Mouse (Mus musculus) embryonic facial prominence, embryonic 10.5 days (tissue): ENCODE measurements around the gene Fbn1. TPM values are rescaled to one million over a fixed set of nuclear protein-coding genes. Genes with fewer than 3 reads are reported as not detected.
A peak's percentile ranks its signal among the peaks of the same experiment; 100 is the strongest.

Experiments
- DNase-seq: peaks from one replicate; pipeline ENCODE4 v3.0.0-alpha.2; 2017; ENCODE audit warnings: low spot score
- H3K27ac ChIP-seq: fragments of 300-500 bp; sonication (generic); replicated peaks from 2 replicates; pipeline ENCODE4 v1.5.1; 2016; ENCODE audit warnings: mild to moderate bottlenecking
- H3K27me3 ChIP-seq: fragments of 300-500 bp; sonication (generic); replicated peaks from 2 replicates; pipeline ENCODE4 v1.6.1; 2016; ENCODE audit warnings: low read depth, mild to moderate bottlenecking; ENCODE audit not compliant: poor library complexity, severe bottlenecking
- H3K36me3 ChIP-seq: fragments of 300-500 bp; sonication (generic); replicated peaks from 2 replicates; pipeline ENCODE4 v1.6.1; 2016; ENCODE audit warnings: mild to moderate bottlenecking, moderate library complexity
- H3K4me1 ChIP-seq: fragments of 300-500 bp; sonication (generic); 2 replicates; pipeline ENCODE4 v1.6.1; 2016
- H3K4me3 ChIP-seq: fragments of 300-500 bp; sonication (generic); 2 replicates; pipeline ENCODE4 v1.5.1; 2016; ENCODE audit warnings: mild to moderate bottlenecking, moderate library complexity
- H3K9me3 ChIP-seq: fragments of 300-500 bp; sonication (generic); 2 replicates; pipeline ENCODE4 v1.6.1; 2016; ENCODE audit warnings: mild to moderate bottlenecking
- WGBS: fragments of 180-500 bp; shearing (Covaris S2); methylation state at CpG from one replicate; pipeline ENCODE4 v1.1.7; 2016; 5-methylcytosine and 5-hydroxymethylcytosine counted together
- polyA plus RNA-seq: library from polyadenylated mRNA; unstranded; fragments of >200 nt; fragmentation: Nextera tagmentation; extraction: Ambion mirVana; gene quantifications from 2 replicates; pipeline ENCODE4 v1.2.1, GENCODE M21; 2016

Gene Fbn1
- polyA plus RNA-seq, 1 experiment from 2014 or later, result 8.1 TPM

DNA sequence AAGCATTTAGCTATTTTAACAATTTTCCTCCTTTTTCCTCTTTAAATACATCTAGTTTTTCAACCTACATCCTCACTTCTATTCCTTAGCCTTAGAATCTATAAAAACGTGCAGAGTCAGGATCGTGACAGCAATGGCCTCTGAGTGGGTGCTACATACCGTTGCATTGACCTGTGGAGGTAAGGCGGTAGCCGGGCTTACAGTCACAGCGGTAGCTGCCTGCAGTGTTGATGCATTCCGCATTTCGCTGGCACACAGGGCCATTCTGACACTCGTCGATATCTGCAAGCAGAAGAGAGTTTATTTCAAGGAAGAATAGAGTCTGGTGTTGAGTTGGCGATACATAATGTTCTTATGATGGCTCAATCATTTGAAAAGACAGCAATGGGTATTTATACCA is 172.6 kb downstream of the Fbn1 start:
- no peak for DNase-seq
- Histone ChIP-seq H3K4me3 (no peak overlapping the region), H3K9me3 (no peaks in the 10 kb centered on the region), H3K36me3 (peaks cover 70% of the 10 kb centered on the region), H3K27me3 (no peaks in the 10 kb centered on the region), H3K27ac (no peak overlapping the region), H3K4me1 (no peaks in the 10 kb centered on the region)
- 93% methylated on average over 11 of the region's 11 CpGs for WGBS

DNA sequence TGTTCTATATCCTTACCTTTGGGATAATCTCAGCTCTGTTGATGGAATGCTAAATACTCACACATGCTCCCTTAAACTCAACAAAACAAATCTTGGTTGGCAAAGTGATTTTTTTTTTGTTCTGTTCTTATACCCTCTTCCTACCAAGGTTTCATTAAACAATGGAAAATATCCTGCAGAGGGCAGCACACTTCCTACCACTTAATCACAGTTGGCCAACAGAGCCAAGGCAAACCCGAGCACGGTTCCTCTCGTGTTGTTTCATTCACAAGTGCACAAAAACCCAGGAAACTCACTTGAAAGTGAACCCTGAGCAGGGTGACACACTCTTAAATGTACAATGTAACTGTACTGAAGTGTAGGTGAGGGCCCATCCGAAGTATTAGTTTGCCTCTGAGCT is 173.6 kb downstream of the Fbn1 start:
- WGBS, result 77% methylated on average over 4 of the region's 4 CpGs
- Histone ChIP-seq H3K27ac (no peak overlapping the region), H3K36me3 (peaks cover 65% of the 10 kb centered on the region), H3K4me1 (no peaks in the 10 kb centered on the region), H3K4me3 (no peak overlapping the region), H3K9me3 (no peaks in the 10 kb centered on the region), H3K27me3 (no peaks in the 10 kb centered on the region)
- DNase-seq, result no peak

DNA sequence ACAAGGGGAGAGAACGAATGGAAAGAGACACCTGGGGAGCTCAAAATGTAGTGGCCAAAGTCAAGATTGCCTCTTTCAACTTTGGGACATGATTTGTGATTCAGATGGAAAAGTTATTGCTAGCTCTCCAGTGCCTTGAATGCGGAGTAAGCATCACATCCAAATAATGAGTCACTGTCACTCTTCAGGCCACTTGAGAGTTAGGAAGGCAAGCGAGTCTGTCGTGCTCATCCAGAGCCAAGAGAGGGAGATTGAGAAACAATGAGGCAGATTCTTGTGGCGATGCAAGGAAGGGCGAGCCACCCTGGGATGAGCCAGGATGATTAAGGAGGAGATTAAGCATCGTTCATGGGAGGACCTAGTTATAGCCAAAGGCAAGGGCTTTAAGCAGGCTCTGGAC is 176.2 kb downstream of the Fbn1 start:
- DNase-seq, result no peak
- Histone ChIP-seq H3K9me3 (no peaks in the 10 kb centered on the region), H3K4me3 (no peak overlapping the region), H3K36me3 (peaks cover 57% of the 10 kb centered on the region), H3K27me3 (no peaks in the 10 kb centered on the region), H3K27ac (no peak overlapping the region), H3K4me1 (no peaks in the 10 kb centered on the region)
- WGBS, result 88% methylated on average over 7 of the region's 7 CpGs

DNA sequence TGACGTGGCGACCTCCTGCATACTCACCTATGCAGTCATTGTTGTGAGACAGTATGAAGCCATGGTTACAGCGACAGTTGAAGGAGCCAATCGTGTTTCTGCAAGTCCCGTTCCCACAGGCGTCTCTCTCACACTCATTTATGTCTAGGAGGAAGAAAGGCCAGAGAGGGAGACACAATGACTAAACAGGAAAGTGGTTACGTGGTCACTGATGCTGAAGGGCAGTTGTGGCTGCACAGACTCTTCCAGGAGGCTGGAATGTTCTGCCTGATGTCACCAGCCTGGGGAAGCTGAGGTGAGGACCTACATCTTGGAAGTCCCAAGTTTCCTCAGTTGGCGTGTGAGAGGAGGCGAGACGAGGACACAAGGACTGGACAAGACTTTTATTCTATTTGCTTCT is 177.3 kb downstream of the Fbn1 start:
- Histone ChIP-seq H3K9me3 (no peaks in the 10 kb centered on the region), H3K4me1 (no peaks in the 10 kb centered on the region), H3K27me3 (no peaks in the 10 kb centered on the region), H3K27ac (no peak overlapping the region), H3K4me3 (no peak overlapping the region), H3K36me3 (peaks cover 47% of the 10 kb centered on the region)
- 93% methylated on average over 10 of the region's 10 CpGs for WGBS
- no peak for DNase-seq

DNA sequence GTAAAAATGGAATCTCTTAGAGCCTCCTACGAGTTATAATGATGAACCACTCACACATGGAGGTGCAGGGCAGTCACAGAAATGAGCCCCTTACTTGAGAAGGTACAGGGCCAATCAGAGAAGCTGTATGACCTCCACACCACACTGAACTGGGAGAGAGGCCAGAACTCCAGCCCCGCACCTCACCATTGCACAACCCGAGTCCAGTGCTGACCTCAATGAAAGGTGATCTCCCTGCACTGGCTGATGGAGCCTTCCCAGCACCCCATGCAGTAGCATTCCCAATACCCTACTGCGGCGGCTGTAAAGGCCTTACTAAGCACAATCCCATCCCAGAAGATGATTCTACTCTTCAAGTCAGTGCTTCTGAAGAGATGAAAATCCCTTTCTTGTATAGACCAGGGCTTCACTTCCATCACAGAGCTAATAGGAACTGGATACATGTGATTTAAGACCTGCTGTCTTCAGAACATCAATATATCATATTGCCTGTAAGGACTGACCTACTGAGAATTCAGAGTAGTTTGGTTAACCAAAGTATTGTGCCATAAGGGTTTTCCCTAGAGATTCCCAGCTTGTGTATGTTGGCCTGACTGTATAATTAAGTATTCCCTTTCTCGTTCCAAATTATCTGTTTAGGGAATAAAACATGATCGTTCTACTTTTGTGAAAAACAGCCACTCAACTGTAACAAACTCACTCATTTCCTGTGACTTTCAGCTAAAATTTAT is 182.5 kb downstream of the Fbn1 start:
- H3K36me3 ChIP-seq, result peaks cover 27% of the 10 kb centered on the region
- H3K27me3 ChIP-seq, result no peaks in the 10 kb centered on the region
- DNase-seq, result no peak
- 78% methylated on average over 7 of the region's 7 CpGs for WGBS
- no peaks in the 10 kb centered on the region for H3K9me3 ChIP-seq
- H3K4me3 ChIP-seq, result no peak overlapping the region
- peaks cover 27% of the 10 kb centered on the region for H3K4me1 ChIP-seq
- 0 out of 2 replicates have a peak overlapping the region, but pooled peaks have one; percentile 44 for H3K27ac ChIP-seq

DNA sequence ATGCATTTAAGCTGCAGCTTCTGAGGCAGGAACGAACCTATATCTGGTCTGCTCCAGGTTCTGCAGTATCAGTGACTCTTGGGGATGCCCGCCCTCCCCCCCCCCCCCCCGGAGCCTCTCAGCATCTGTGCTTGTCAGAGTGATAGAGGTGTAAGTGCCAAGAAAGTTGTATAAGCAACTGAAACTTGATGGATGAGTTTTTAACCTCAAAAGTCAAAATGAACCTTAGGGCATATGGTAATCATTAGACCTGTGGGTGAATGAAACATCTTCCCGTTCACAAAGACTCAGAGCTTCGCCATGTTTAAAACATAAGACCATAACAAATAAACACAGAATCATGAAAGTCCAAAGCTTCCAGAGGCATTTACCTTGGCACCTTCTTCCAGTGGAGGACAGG is 183.3 kb downstream of the Fbn1 start:
- Histone ChIP-seq H3K9me3 (no peaks in the 10 kb centered on the region), H3K27me3 (no peaks in the 10 kb centered on the region), H3K36me3 (peaks cover 25% of the 10 kb centered on the region), H3K4me3 (no peak overlapping the region), H3K4me1 (peaks cover 27% of the 10 kb centered on the region), H3K27ac (peak overlapping the region; percentile 44; the same call in 1 of the 2 replicates)
- 64% methylated on average over 5 of the region's 5 CpGs for WGBS
- DNase-seq, result no peak

DNA sequence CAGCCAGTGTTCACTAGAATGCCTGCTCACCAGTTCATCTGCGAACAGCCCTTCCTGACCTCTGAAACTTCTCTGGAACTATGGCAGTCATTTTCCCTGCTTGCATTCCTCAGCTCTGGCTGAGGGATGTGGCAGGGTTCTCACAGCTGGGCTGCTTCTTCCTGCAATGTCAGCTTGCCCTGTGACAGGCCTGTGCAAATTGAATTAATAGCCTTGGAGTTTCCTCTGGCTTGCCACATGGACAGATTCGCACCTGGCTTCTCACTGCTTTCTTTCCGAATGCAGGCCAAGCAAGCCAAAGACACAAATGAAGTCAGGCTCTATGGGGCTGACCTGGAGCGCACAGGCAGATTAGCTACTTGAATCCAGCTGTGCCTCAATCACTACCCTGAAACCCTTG is 184.4 kb downstream of the Fbn1 start:
- no peaks in the 10 kb centered on the region for H3K9me3 ChIP-seq
- peaks cover 27% of the 10 kb centered on the region for H3K36me3 ChIP-seq
- H3K4me1 ChIP-seq, result peaks cover 32% of the 10 kb centered on the region
- WGBS, result 39% methylated on average over 4 of the region's 4 CpGs
- H3K27ac ChIP-seq, result 0 out of 2 replicates have a peak overlapping the region, but pooled peaks have one; percentile 16
- DNase-seq, result peak; percentile 64
- H3K27me3 ChIP-seq, result no peaks in the 10 kb centered on the region
- no peak overlapping the region for H3K4me3 ChIP-seq

DNA sequence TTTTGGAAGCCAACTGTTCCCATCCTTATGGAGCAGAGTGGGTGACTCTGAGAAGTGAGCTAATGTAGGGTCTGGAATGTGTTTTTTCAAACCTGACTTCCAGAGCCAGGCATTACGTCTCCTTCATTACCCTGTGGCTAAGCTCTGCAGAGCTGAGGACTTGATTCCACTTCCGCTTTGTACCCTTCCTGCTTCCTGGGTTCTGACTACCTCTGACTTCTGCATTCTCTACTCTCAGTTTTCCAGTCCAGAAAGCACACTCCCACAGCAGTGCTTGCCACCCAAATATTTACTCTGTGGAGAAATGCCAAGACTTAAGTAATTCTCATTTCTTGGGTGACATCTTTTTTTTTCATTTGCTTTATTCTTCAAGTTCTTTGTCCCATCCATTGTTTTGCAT is 185.2 kb downstream of the Fbn1 start:
- peaks cover 28% of the 10 kb centered on the region for H3K36me3 ChIP-seq
- no peak overlapping the region for H3K27ac ChIP-seq
- WGBS, result 70% methylated on average over 2 of the region's 2 CpGs
- H3K27me3 ChIP-seq, result no peaks in the 10 kb centered on the region
- H3K4me1 ChIP-seq, result peaks cover 36% of the 10 kb centered on the region
- DNase-seq, result no peak
- H3K4me3 ChIP-seq, result no peak overlapping the region
- H3K9me3 ChIP-seq, result no peaks in the 10 kb centered on the region

DNA sequence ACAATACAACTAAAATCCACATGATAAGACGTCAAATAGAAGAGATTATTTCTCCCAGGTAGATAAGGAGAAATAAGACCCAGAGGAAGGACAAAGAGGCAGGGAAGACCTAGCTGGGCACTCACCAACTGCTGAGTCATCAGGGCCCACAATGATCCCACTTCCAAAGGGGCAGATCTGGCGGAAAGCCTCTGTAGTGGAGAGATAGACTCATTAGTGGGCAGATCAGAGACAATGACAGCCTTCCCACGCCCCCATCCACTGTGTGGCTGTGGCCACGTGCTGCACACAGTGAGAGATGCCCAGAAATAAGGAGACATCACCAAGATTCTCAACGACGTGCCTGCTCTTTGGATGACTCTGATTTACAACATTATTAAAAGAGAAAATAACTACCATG is 186.7 kb downstream of the Fbn1 start:
- H3K9me3 ChIP-seq, result no peaks in the 10 kb centered on the region
- H3K27me3 ChIP-seq, result no peaks in the 10 kb centered on the region
- peaks cover 36% of the 10 kb centered on the region for H3K4me1 ChIP-seq
- peaks cover 39% of the 10 kb centered on the region for H3K36me3 ChIP-seq
- no peak overlapping the region for H3K4me3 ChIP-seq
- 85% methylated on average over 6 of the region's 6 CpGs for WGBS
- no peak overlapping the region for H3K27ac ChIP-seq
- DNase-seq, result no peak

DNA sequence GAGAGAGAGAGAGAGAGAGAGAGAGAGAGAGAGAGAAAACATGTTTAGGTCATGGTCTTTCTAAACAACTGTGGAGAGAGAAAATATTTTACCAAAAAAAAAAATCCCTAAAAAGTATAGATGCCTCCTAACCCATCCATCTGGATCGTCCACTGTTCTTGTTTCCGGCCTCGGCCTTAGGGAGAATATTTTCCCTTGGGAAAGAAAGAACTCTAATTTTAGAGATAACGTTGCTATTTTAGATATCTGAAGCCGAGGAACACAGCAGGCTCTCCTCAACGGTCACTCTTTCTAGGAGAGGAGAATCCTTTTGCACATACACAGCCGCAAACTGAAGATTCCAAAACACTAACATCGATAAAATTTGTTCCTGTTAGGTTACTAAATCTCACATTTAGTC is 188.1 kb downstream of the Fbn1 start:
- no peak overlapping the region for H3K27ac ChIP-seq
- H3K27me3 ChIP-seq, result no peaks in the 10 kb centered on the region
- H3K36me3 ChIP-seq, result peaks cover 46% of the 10 kb centered on the region
- no peak for DNase-seq
- no peaks in the 10 kb centered on the region for H3K9me3 ChIP-seq
- 76% methylated on average over 8 of the region's 8 CpGs for WGBS
- no peak overlapping the region for H3K4me3 ChIP-seq
- H3K4me1 ChIP-seq, result peaks cover 30% of the 10 kb centered on the region

DNA sequence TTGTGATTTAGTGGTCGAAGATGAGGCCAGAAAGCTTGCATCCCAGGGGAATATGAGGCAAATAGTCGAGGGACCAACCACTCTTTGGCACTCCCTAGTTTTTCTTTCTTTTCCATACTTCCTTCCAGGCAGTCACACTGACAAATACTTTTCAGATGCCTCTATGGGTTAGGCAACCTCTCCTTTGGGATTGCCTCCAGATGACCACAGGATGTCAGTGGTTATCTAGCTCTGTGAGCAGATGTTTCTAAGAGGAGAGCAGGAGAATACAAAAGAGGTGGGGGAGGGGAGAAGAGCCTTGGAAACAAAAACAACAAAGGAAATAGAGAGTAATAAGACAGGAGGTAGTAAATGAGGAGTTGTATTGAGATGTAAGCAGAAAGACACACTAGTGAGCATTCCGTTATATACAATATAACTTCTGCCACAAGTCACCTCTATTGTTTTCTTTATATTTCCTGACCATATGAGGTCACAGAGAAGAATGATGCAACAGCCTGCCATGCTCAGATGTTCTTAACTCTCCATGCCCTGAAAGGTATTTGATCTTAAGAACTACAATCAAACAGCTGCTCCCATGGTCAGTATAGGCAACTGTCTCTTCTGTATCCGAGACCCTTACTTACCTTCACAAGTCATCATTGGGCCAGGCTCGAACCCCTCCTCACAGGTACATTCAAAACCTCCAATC is 189.3 kb downstream of the Fbn1 start:
- Histone ChIP-seq H3K27ac (no peak overlapping the region), H3K4me1 (peaks cover 19% of the 10 kb centered on the region), H3K4me3 (no peak overlapping the region), H3K27me3 (no peaks in the 10 kb centered on the region), H3K9me3 (no peaks in the 10 kb centered on the region), H3K36me3 (peaks cover 57% of the 10 kb centered on the region)
- no peak for DNase-seq
- WGBS, result 75% methylated on average over 5 of the region's 5 CpGs

DNA sequence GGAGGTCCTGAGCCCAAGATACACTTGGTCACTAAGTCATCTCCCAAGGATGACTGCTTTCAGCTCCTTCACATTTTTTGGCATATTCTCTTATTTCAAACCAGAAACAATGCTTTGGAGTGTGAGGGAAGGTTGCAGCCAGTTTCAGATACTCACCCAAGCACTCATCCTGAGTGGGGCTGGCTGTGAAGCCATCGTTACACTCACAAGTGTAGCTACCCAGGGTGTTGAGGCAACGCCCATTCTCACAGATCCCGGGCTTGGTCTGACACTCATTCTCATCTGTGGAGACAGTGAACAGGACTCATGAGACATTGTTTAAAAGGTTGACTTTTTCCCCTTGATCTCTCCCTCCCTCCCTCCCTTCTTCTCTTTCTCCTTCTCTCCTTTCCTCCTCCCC is 192.6 kb downstream of the Fbn1 start:
- H3K9me3 ChIP-seq, result no peaks in the 10 kb centered on the region
- peaks cover 68% of the 10 kb centered on the region for H3K36me3 ChIP-seq
- no peaks in the 10 kb centered on the region for H3K27me3 ChIP-seq
- DNase-seq, result no peak
- 94% methylated on average over 3 of the region's 3 CpGs for WGBS
- H3K4me3 ChIP-seq, result no peak overlapping the region
- no peak overlapping the region for H3K27ac ChIP-seq
- peaks cover 8% of the 10 kb centered on the region; the same call in 1 of the 2 replicates for H3K4me1 ChIP-seq
